Mouse (Mus musculus) hindbrain, postnatal 0 days (tissue): ENCODE measurements around the gene Fbxo31. TPM values are rescaled to one million over a fixed set of nuclear protein-coding genes. Genes with fewer than 3 reads are reported as not detected.
"Not testable (repeated sequence)": the region's sequence is repeated elsewhere in the genome, so short reads cannot be mapped to it uniquely, and the experiment has no call there.

Experiments
- ATAC-seq: fragments of 200-750 bp; cut with Nextera tagmentation; 2 replicates; pipeline ENCODE4 v1.8.0; 2017; ENCODE audit warnings: mild to moderate bottlenecking, moderate TSS enrichment, moderate library complexity
- DNase-seq: peaks from one replicate; pipeline ENCODE4 v3.0.0-alpha.2; 2015; ENCODE audit warnings: low spot score
- H3K27ac ChIP-seq: fragments of 300-500 bp; sonication (generic); 2 replicates; pipeline ENCODE4 v1.5.1; 2014; ENCODE audit warnings: mild to moderate bottlenecking
- H3K27me3 ChIP-seq: fragments of 300-500 bp; sonication (generic); 2 replicates; pipeline ENCODE4 v1.6.1; 2014; ENCODE audit warnings: low read length, mixed read lengths; ENCODE audit not compliant: insufficient read depth
- H3K36me3 ChIP-seq: fragments of 300-500 bp; sonication (generic); 2 replicates; pipeline ENCODE4 v1.6.1; 2014; ENCODE audit warnings: low read length, mixed read lengths; ENCODE audit not compliant: insufficient read depth
- H3K4me1 ChIP-seq: fragments of 300-500 bp; sonication (generic); 2 replicates; pipeline ENCODE4 v1.6.1; 2014; ENCODE audit warnings: antibody characterized with exemption, low read length, mixed read lengths; ENCODE audit not compliant: insufficient read depth
- H3K4me2 ChIP-seq: fragments of 300-500 bp; sonication (generic); 2 replicates; pipeline ENCODE4 v1.6.1; 2014; ENCODE audit warnings: low read depth, mild to moderate bottlenecking, low read length, moderate library complexity, mixed read lengths
- H3K4me3 ChIP-seq: fragments of 300-500 bp; sonication (generic); 2 replicates; pipeline ENCODE4 v1.5.1; 2014; ENCODE audit warnings: low read length
- H3K9ac ChIP-seq: fragments of 300-500 bp; sonication (generic); replicated peaks from 2 replicates; pipeline ENCODE4 v1.6.1; 2014; ENCODE audit warnings: mild to moderate bottlenecking, low read length, moderate library complexity, mixed read lengths
- H3K9me3 ChIP-seq: fragments of 300-500 bp; sonication (generic); 2 replicates; pipeline ENCODE4 v1.6.1; 2016; ENCODE audit warnings: low read length, mixed read lengths
- CTCF ChIP-seq: IDR thresholded peaks from 2 replicates; pipeline ENCODE4 v1.5.1; 2016; ENCODE audit warnings: antibody characterized with exemption, control low read depth, low read depth
- WGBS: fragments of 180-500 bp; shearing (Covaris S2); extraction: QIAGEN DNeasy Blood & Tissue Kit; methylation state at CpG from one replicate; pipeline ENCODE4 v1.1.7; 2014; 5-methylcytosine and 5-hydroxymethylcytosine counted together
- polyA plus RNA-seq: library from polyadenylated mRNA; unstranded; fragments of >200 nt; fragmentation: Nextera tagmentation; extraction: Ambion mirVana; gene quantifications from 2 replicates; pipeline ENCODE4 v1.2.1, GENCODE M21; 2015
- total RNA-seq: library from RNA; depleted of rRNA; stranded (reverse); fragments of >200 nt; gene quantifications from 2 replicates; pipeline ENCODE4 v1.2.3, GENCODE M21; 2014

Fbxo31 gene
- total and polyA plus RNA-seq, 2 experiments from 2014 or later, result 34.9 to 70.4 TPM

- H3K36me3 ChIP-seq, result peaks cover 47% of the 10 kb centered on the region
- H3K9me3 ChIP-seq, result no peaks in the 10 kb centered on the region
- ATAC-seq (peak; percentile 79), DNase-seq (peak; percentile 92)
- H3K27ac ChIP-seq, result no peak overlapping the region
- H3K4me1 ChIP-seq, result no peaks in the 10 kb centered on the region
- peak; percentile 92 for TF ChIP-seq CTCF
- H3K9ac ChIP-seq, result no peak overlapping the region
- H3K27me3 ChIP-seq, result no peaks in the 10 kb centered on the region
- no peak overlapping the region for H3K4me3 ChIP-seq
- 28% methylated on average over 7 of the region's 7 CpGs for WGBS
- no peak overlapping the region for H3K4me2 ChIP-seq
Measured at GRCm38 (mm10) chr8:121598892-121599291, 20.3 kb upstream of the Fbxo31 start.

DNA sequence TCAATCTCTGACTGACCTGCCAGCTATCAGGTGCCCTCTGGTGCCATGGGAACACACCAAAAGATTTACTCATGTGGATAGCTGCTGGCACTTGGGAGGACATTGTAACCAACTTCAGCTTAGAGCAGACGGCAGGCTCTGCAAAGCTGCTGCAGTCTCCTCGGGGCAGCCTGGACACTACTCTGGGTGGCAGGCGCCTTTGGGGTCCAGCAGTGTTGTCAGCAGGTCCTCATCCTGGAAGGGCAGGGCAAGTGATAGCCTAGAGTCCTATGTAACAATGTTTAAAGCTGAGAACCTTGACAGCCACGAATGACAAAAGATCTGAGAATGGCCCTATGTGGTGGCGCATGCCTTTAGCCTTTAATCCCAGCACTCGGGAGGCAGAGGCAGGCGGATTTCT, 19.6 kb upstream of the Fbxo31 start:
- no peak for TF ChIP-seq CTCF
- peaks cover 43% of the 10 kb centered on the region for H3K36me3 ChIP-seq
- H3K27ac ChIP-seq, result no peak overlapping the region
- ATAC-seq, result no peak
- H3K27me3 ChIP-seq, result no peaks in the 10 kb centered on the region
- H3K9me3 ChIP-seq, result no peaks in the 10 kb centered on the region
- no peaks in the 10 kb centered on the region for H3K4me1 ChIP-seq
- no peak overlapping the region for H3K4me2 ChIP-seq
- DNase-seq, result no peak
- no peak overlapping the region for H3K9ac ChIP-seq
- no peak overlapping the region for H3K4me3 ChIP-seq
- 92% methylated on average over 7 of the region's 7 CpGs for WGBS

GRCm38 (mm10) chr8:121597492-121597891, 18.9 kb upstream of the Fbxo31 start:
- not testable (repeated sequence) for DNase-seq, H3K27me3 ChIP-seq, H3K4me3 ChIP-seq, ATAC-seq, H3K4me1 ChIP-seq, H3K9ac ChIP-seq, H3K4me2 ChIP-seq, H3K9me3 ChIP-seq, H3K27ac ChIP-seq
- 70% methylated on average over 2 of the region's 2 CpGs for WGBS
- peaks cover 43% of the 10 kb centered on the region for H3K36me3 ChIP-seq

GRCm38 (mm10) chr8:121593983-121594382, 15.4 kb upstream of the Fbxo31 start:
- Histone ChIP-seq H3K4me3 (no peak overlapping the region), H3K27ac (no peak overlapping the region), H3K4me2 (no peak overlapping the region), H3K9me3 (no peaks in the 10 kb centered on the region), H3K4me1 (peaks cover 19% of the 10 kb centered on the region), H3K9ac (no peak overlapping the region), H3K27me3 (no peaks in the 10 kb centered on the region), H3K36me3 (peaks cover 22% of the 10 kb centered on the region)
- no peak for ATAC-seq
- WGBS, result 73% methylated on average over 9 of the region's 9 CpGs
- no peak for TF ChIP-seq CTCF
- DNase-seq, result no peak

GRCm38 (mm10) chr8:121593293-121593692, 14.7 kb upstream of the Fbxo31 start:
- peaks cover 21% of the 10 kb centered on the region for H3K36me3 ChIP-seq
- no peaks in the 10 kb centered on the region for H3K9me3 ChIP-seq
- no peak overlapping the region for H3K4me3 ChIP-seq
- ATAC-seq (no peak), DNase-seq (no peak)
- H3K27ac ChIP-seq, result no peak overlapping the region
- H3K4me2 ChIP-seq, result no peak overlapping the region
- WGBS, result 89% methylated on average over 5 of the region's 5 CpGs
- peaks cover 19% of the 10 kb centered on the region for H3K4me1 ChIP-seq
- H3K27me3 ChIP-seq, result no peaks in the 10 kb centered on the region
- TF ChIP-seq CTCF, result no peak
- no peak overlapping the region for H3K9ac ChIP-seq

- Histone ChIP-seq H3K4me2 (peak overlapping the region; percentile 93), H3K36me3 (peaks cover 7% of the 10 kb centered on the region; the same call in 1 of the 2 replicates), H3K27me3 (no peaks in the 10 kb centered on the region), H3K27ac (peak overlapping the region; percentile 91), H3K4me1 (peaks cover 19% of the 10 kb centered on the region), H3K9ac (peak overlapping the region; percentile 91), H3K9me3 (no peaks in the 10 kb centered on the region), H3K4me3 (peak overlapping the region; percentile 83)
- ATAC-seq (peak; percentile 12; the same call in 1 of the 2 replicates), DNase-seq (peak; percentile 54)
- peak; percentile 69 for TF ChIP-seq CTCF
- WGBS, result 17% methylated on average over 20 of the region's 20 CpGs
Measured at GRCm38 (mm10) chr8:121591178-121592066, 12.8 kb upstream of the Fbxo31 start.
